Mouse (Mus musculus) layer of hippocampus, postnatal 10 days (tissue): ENCODE results near the gene Cep70. TPM values are rescaled to one million over a fixed set of nuclear protein-coding genes. Genes with fewer than 3 reads are reported as not detected.

Experiments
- DNase-seq, 2 experiments: peaks; one replicate each; pipeline ENCODE4 v3.0.0; 2021; ENCODE audit warnings: low spot score in 2 of 2
- long read RNA-seq: library from polyadenylated mRNA; stranded (forward); transcript quantifications from one replicate; pipeline ENCODE4 v2.0.0, GENCODE M21; 2023
- total RNA-seq, 2 experiments: library from RNA; stranded (reverse); gene quantifications; 2 replicates each; pipeline ENCODE4 v1.2.3; 2021

Gene Cep70
- 10 to 100 TPM; 21.7 to 25.6 TPM for total RNA-seq
- long read RNA-seq, transcript Cep70-201 (18 exons, 2,606 nt), result major isoform, 5 of 14 reads
- long read RNA-seq, partial matches to known transcripts, result 4 of 14 reads
- long read RNA-seq, other reads (novel, unspliced or antisense), result 5 of 14 reads

DNA sequence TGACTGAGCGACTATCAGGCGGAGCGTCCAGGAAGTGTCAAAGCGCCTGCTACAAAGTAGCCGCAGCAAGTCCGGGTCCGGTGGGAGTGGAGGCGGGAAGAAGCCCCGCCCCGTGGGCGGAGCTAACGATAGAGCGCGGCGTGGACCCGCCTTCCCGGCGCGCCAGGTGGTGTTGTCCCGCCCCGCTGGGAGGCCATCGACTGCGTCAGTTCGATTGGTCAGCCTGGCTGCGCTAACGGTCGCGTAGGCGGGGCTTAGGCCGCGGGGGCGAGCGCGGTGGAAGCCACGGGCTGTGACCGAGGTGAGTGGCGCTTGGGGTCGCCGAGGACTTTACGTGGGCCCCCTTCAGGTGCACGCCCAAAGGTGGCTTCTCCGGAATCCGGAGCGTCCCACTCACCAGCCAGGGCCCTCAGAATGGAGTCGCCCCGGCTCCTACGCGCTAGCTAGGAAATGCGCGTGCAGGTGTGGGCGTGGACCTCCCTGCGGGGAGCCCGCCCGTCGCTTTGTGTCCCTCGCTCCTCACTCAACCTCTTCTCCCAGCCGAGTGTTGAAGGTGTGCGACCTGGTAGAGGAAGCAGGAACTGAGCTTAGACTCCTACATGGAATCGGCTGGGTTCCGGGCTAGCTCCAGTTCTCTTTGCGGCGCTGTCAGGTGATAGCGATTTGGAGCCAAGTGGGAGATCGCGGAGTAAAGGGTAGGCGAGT is at the start of gene Cep70:
Gene Cep70, plus strand, starts transcription at position 178 of the 705 bp plus-strand sequence.
- peak; percentile 93 to 96 for DNase-seq

DNA sequence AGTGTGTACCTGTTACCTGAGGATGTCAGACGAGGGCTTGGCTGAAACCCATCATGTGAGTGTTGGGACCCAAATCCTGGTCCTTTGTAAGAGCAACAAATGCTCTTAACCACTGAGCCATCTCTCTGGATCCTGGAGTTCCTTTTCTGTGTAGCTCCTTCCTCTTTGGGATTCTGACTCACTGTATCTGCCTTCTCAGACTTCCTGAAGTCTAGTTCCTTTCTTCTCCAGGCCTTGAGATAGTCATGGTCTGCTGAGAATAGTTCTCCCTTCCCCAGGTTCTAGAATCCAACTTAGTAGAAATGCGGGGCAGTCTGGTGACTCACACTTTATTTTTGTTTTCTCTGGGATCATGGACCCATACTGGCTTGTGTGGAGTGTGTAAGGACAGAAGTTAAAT is 30.5 kb upstream of the Cep70 start:
- DNase-seq, result no peak

DNA sequence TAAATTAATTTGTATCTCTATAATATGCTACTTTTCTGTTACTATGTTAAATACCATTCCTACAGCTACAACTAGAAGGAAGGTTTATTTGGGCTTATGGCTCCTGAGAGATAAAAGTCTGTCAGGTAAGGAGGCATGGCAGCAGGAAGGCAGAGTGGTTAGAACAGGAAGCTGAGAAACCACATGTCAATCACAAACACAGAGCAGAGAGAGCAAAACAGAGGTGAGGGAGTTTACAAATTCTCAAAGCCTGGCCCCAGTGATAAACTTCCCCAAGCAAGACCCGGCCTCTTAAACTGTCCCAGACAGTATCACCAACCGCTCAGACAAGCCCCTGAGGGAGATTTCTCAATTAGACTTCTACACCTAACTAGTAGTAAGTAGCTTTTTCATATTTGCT is 27.0 kb upstream of the Cep70 start:
- no peak for DNase-seq

DNA sequence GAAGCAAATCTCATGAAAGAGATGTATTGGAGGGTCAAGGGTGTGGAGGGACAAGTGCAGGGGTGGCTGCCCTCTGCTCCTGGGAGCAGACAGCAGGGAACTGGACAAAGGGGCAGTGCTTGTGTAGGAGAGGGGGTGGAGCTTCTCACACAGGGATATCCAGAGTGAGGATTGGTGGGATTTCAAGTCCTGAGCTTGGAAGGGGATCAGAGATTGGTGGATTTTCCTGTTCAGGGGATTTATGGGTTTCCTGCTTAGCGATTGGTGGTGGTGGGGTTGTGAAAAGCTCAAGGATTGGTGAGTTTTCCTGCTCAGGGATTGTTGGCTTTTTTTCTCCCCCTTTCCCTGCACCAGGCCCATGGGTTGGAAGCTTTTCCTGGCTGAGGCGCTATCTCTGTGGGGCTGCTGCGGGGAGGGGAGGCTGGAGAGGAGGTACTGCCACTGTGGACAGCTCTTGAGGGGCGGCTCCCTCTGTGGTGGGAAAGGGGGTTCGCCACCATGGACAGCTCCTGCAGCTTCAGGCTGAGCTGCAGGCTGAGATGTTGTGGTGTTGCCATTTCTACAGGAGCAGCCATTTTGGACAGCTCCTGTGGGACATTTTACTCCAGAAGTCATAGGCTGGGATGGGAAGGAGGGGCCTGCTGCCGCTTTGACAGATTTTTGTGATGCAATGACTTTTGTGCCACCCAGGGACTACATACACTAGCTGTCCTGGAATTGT is 25.0 kb upstream of the Cep70 start:
- DNase-seq, result peak; percentile 25 to 36

DNA sequence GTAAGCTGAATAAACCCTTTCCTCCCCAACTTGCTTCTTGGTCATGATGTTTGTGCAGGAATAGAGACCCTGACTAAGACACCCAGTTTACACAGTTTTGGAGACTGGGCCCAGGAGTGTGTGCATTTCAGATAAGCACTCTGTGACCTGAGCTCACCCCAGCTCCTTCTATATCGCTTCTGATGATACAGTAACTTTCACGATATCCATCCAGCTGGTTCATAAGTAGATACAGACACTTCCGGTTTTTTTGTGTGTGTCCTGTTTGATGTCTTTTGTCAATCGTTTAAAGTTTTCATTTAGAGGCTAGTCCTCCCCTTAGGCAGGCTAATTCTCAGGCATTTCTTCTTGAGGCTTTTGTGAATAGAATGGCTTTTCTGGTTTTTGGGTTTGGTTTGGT is 21.5 kb upstream of the Cep70 start:
- DNase-seq, result no peak

DNA sequence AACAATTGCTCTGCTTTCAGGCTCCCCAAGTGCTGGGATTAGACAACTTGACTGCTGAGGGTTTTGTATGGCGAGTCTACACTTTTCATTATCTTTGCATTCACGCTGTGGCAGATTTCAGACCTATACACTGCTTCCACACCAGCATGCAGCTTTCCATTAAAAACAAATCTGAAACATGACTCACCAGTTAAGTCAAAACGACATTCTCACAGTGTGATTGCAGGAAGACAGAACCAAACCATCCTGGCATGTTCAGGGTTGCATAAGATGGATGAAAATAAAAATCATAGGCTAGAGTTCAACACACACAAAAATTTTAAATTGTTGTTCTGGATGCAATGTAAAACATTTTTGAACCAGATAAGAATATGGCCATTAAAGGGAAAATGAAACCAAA is 18.6 kb upstream of the Cep70 start:
- DNase-seq, result no peak

DNA sequence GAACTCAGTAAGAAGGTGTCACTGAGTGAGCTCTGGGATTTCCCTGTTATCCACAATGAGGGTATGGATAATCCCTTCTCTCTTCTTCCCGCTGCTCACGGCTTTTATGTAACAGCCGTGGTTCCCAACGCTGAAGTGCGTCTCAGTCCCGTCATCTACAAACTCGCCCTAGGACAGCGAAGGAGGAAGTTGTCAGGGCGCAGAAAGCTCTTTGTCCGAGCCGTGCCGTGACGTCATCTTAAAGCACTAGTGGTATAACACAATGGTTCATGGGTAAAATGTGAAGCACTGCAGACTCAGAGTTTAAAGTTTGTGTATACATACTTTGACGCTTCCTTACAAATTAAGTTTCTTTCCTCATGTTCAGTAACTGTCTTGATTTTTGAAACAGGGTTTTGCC is 13.7 kb upstream of the Cep70 start:
- no peak for DNase-seq

DNA sequence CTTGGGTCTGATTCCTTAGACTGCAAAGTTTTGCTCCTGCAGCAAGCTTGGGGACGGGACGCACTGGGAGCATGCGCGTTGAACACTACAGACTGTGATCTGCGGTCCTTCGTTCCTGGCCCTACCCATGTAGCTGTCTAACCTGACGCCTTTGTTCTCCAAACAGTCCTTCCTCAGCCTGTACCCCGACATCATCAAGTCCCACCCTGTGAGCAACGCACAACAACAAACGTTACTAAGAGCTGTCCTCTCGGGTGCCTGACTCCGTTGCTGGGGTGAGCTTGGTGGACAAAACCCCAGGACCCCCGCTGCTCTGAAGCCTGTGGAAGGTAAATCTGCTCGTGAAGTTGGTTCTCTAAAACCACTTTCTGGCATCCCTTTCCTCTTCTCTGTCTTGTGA is 6.0 kb upstream of the Cep70 start, which contains the start of gene Faiml:
Gene Faiml, minus strand, starts transcription at position 101 of the 400 bp plus-strand sequence.
- no peak for DNase-seq

DNA sequence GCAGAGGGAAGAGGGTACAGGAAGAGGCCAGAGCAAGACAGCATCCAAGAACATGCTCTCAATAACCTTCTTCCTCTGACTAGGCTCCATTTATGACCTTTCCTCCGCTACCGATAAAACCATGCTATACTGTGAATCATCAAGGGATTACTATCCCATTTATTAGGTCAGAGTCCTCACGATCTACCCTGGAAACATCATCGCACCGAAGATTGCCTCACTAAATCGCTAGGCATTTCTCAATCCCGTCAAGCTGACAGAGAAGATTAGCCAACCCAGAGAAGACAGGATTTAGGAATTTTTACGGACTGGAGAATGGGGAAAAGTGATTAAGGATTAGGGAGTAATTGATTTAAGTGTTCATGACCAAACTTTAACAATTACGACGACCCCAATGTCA is 4.9 kb upstream of the Cep70 start:
- DNase-seq, result no peak

DNA sequence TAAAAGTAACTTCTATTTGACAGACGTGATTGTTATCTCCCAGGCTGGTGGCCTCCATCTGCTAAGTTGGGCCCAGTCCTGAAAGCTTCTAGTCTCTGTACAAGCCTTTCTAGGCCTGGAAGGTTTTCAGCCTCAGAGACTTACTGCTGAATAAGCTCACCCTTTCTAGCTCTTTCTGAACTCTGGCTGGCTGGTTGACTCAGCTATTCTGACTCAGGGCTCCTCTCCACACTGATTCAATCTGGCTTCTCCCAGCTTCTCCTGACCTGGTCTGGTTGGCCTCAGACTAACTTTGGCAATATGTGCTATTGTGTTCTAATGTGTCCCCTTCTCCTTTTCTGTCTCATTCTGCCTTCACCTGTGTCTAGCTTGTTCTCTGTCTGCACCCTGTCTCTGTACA is 3.9 kb upstream of the Cep70 start:
- no peak for DNase-seq

DNA sequence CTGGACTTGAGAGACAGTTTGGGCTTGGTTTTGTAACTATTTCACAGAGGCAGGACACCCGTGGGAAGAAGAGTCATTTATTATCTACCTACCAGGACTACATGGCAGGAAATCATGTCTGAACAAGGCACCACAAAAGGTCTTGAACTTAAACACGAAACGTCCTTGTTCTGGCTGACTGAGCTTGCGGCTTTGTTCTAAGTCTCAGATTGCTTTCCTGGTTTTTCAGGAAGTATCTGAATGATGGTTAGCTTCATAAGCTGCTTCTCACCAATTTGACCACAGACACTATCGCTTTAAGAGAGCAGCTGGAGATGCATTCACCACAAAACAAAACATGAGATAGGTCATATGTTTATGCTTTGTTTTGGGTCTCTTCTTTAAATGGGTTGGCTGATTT is 2.6 kb upstream of the Cep70 start:
- DNase-seq, result no peak

DNA sequence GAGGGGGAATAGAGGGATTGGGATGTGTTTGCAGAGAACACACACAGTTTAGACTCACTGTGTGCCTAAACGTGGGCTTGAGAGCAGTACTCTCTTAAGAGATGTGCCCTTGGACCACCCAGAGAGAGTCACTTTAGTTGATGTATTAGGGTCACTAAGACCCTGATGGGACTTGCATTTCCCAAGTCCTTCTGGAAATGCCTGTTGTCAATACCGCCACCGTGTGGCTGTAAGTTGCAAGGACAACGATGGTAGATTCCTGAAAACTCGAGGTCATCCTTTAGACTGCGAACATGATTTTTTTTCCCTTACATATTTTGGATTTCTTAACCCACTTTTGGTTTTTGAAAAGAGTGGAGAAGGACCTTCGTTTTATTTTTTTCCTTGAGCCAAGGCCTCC is 1.1 kb upstream of the Cep70 start:
- DNase-seq, result peak; percentile 75 to 77

DNA sequence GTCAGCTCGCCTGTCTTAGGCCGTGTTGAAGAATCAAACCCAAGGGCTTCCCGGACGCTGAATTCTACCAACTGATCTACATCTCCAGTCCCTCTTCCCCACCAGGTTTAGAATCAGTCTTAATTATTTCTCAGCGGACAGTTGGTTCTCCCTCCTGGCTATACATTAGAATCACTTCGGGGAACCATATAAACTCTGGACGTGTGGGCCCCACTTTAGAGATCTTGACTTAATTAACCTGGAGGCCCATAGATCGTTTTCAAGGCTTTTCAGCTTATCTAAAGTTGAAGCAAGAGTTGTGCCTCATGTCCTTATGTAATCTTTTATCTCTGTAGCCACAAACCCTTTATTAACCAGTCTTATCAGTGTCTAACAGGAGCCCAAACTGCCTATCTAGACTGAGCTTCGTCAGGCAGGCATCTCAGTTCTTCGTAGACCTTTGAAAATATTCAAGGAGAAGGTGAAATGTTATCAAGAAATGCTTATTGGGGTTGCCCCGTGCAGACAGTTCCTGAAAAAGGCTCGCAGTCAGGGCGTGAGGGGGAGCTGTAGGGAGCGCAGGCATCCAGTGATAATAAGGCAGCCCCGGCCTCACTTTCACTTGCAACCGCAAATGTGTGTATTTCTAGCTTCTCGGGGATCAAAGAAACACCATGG is 506 bp upstream of the Cep70 start:
- DNase-seq, result no peak

DNA sequence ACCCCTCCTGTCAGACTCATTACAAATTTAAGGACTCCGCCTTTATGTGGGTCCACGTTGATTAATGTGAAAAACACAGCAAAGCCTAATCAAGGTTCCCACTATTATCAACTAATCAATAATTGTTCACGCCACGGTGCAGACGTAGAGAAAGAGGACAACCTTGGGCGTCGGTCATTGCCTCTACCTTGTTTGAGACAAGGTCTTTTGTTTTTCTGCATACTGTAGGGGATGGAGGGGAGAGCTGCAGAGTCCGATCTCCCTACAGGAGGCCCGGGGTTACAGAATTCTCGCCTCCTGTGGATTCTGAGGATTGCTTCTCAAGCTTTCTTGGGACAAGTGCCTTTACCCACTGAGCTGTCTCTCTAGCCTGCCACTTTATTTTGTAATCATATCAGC is 727 bp downstream of the Cep70 start:
- DNase-seq, result peak in 1 of 2 experiments; percentile 14

DNA sequence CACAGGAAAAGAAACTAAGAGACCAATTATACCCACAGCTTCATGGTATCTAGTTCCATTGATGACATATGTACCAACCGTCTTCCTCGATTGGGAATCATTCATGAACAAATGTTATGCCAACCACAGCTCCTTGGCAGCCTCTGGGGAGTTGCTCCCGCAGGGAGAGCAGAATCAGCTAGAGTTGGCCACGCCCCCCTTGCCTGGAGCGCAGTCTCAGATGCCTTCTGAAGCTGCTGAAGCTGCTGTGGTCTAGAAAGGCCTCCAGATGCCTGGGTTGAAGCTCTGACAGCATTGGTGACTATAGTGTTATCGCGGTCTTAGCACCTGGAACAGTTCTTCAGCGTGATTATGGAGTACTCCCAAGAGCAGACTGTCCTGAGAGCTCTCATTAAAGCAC is 5.1 kb downstream of the Cep70 start:
- peak; percentile 13 to 21 for DNase-seq

DNA sequence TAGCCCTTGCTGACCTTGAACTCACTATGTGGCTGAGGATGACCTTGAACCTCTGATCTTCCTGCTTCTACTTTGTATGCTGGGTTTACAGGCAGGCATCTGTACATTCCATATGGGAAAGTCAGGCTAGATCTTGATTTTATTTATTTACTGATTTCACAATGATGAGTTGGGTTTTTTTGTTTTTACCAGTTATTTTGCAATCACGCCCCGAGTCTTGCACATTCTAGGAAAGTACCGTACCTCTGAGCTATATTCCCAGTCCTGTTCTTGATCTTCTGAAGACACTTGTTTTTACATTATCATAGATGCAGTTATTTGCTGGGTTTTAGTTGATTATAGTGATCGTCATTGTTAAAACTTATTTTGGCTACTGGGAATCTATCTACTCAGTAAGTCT is 5.7 kb downstream of the Cep70 start:
- no peak for DNase-seq

DNA sequence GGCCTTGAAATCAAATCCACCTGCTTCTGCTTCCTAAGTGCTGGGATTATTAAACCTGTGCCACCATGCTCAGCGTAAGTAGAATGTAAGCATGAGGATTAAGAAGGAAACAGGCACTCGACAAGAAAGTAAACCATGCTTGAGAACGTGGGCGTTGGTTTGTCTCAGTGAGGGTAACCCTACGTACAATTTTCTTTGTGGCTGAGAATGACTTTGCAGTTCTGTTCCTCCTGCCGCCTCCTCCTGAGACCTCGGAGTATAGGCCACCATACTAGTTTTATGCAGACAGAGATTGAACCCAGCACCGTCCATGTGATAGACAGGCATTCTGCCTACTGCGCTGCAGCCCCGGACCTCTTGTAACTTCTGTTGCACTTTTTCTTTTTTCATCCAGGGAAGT is 10.7 kb downstream of the Cep70 start:
- no peak for DNase-seq

DNA sequence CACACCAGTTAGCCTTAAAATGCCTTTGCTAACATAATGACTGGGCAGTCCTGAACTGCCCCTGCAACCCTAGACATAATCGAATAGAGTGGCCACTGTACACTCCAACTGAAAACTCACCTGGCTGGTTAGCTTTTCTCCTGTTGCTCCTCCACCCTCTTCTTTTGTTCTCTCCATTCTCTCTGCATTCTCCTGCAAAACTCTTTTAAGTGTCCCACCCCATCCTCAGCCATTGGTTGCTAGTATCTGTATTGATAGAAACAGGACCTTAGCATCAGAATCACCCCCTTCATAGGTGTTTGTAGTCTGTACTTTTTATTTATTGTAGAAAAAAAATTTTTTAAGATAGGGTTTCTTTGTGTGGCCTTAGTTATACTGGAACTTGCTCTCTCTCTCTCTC is 13.0 kb downstream of the Cep70 start:
- DNase-seq, result no peak

DNA sequence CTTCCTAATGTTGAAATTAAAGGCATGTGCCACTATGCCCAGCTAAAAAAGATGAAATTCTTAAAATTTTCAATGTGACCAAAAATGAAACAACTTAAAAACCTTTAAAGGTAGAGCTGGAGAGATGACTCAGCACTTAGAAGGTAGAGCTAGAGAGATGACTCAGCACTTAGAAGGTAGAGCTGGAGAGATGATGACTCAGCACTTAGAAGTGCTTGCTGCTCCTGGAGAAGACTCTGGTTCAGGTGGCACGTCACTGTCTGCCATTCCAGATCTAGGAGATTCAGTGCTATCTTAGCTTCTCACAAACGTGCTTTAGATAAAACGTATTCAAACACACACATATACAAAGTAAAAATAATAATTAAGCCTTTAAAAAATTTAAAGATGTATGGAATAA is 13.7 kb downstream of the Cep70 start:
- DNase-seq, result no peak

DNA sequence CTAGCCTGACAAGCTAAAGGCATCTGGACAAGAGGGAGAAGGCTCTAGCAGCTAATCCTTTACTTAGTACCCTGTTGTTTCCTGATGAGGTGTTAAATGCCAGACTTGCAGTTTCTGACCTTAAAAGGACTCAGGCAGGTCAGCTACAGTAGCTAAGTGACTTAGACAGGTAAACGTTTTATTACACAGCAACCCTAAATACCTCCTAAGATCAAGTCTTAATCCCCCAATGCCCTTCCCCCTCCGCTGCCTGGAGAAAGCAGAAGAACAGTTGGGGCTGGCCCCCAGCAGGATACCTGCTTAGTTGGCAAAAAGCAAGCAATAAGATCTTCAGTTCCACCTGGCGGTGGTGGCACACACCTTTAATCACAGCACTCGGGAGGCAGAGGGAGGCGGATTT is 15.7 kb downstream of the Cep70 start:
- DNase-seq, result no peak

DNA sequence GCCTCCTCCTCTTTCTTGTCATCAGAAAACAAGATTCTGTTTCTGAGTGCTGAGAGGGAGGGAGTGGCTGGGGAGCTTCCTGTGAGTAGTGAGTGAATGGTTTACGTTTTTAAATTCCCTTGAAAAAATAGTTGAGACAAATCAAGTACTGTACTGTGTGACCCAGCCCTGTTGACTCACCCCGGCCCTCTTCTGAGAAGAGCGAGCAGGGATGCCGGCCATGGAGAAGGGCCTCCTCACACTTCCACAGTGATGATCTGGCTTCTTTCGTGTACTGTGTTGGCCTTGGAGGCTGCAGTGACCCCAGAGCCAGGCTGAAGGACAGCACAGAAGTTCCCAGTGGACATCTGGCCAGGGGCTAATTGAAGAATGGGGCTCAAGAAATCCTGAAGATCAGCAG is 61.1 kb downstream of the Cep70 start:
- DNase-seq, result no peak

DNA sequence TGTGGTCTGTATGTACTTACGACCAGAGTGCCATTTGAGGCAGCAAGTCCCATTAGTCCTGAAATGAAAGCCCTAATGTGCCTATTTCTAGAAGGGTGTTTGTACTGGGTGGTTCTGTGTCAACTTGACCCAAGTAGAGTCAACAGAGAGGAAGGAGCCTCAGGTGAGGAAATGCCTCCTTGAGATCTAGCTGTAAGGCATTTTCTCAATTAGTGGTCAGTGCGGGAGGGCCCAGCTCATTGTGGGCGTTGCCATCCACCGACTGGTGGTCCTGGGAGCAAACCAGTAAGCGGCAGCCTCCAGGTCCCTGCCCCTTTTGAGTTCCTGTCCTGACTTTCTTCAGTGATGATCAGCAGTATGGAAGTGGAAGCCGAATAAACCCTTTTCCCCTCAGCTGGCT is 63.1 kb downstream of the Cep70 start:
- no peak for DNase-seq
